Comparison of ENCODE assay signal across 8 mouse cellular contexts in genomic region chr4:83525690-83526055, GRCm38 (mm10). TPM values are rescaled to one million over a fixed set of nuclear protein-coding genes. Genes with fewer than 3 reads are reported as not detected.
A peak's percentile ranks its signal among the peaks of the same experiment; 100 is the strongest.
DNase-seq lines count a peak whose midpoint lies in the region; ATAC-seq and TF ChIP-seq lines count a peak whose summit lies in the region.

No protein-coding gene starts in this region.

- H3K9me3 ChIP-seq in liver, postnatal 0 days (ENCODE audit: low read length), result no peaks in the 10 kb centered on the region

- no peaks in the 10 kb centered on the region for H3K27me3 ChIP-seq in spleen, adult 2 months (ENCODE audit: control insufficient read depth, insufficient read depth, low read length)
- H3K27me3 ChIP-seq in liver, postnatal 0 days (ENCODE audit: insufficient read depth, low read length), result no peaks in the 10 kb centered on the region

- WGBS in spleen, adult 2 months, result under 1% methylated on average over 18 of the region's 18 CpGs
- 0% methylated on average over 18 of the region's 18 CpGs for WGBS in liver, postnatal 0 days (ENCODE audit: insufficient replicate concordance)

- peak; percentile 74 for DNase-seq in embryo, embryonic 10 days (ENCODE audit: low spot score)
- no peak for DNase-seq in embryo, embryonic 9.5 days (ENCODE audit: extremely low spot score)
- no peak for DNase-seq in spleen, adult 2 months (ENCODE audit: low read depth in 1 of 2, low spot score in 2 of 2)
- no peak for DNase-seq in spleen, postnatal 36 days (ENCODE audit: low spot score in 2 of 2)
- DNase-seq in liver, postnatal 0 days, result no peak
- no peak for DNase-seq in T-cell, adult 2 months (ENCODE audit: low spot score)
- no peak for DNase-seq in urinary bladder, adult 18-20 months (ENCODE audit: low spot score in 2 of 2)

- no peak for TF ChIP-seq CTCF in spleen, adult 2 months (IDR thresholded peaks at IDR 0.05; ENCODE audit: extremely low read depth, insufficient read depth, insufficient read length, insufficient replicate concordance)
- no peak for TF ChIP-seq CTCF in liver, postnatal 0 days (IDR thresholded peaks at IDR 0.05; ENCODE audit: low read depth)

- no peaks in the 10 kb centered on the region; the same call in 1 of the 2 replicates for H3K4me1 ChIP-seq in spleen, adult 2 months (ENCODE audit: control insufficient read depth, insufficient read depth, insufficient read length)
- peaks cover 13% of the 10 kb centered on the region; the same call in 1 of the 2 replicates for H3K4me1 ChIP-seq in liver, postnatal 0 days (ENCODE audit: insufficient read depth)

- no peak for TF ChIP-seq EP300 in liver, postnatal 0 days (IDR thresholded peaks at IDR 0.05; ENCODE audit: low read depth)

- H3K27ac ChIP-seq in spleen, adult 2 months (ENCODE audit: insufficient read depth, low read length), result peak overlapping the region; percentile 71
- H3K27ac ChIP-seq in liver, postnatal 0 days (ENCODE audit: low read depth), result peak overlapping the region; percentile 87

- ATAC-seq in hematopoietic stem cell, adult 5-6 weeks (replicated peaks in 1 of 2; ENCODE audit: insufficient read depth in 1 of 2, low FRiP score in 2 of 2, low TSS enrichment in 1 of 2, low read depth in 1 of 2, poor library complexity in 2 of 2, severe bottlenecking in 2 of 2), result peak; percentile 61 to 75
- peak; percentile 49 for ATAC-seq in liver, postnatal 0 days

- TF ChIP-seq POLR2A in spleen, adult 2 months (IDR thresholded peaks at IDR 0.05; ENCODE audit: low read depth, low read length), result no peak

- H3K9ac ChIP-seq in liver, postnatal 0 days (replicated peaks), result peak overlapping the region; percentile 67

- peak overlapping the region; percentile 95 for H3K4me2 ChIP-seq in liver, postnatal 0 days (ENCODE audit: low read depth, low read length)

- peak overlapping the region; percentile 79 for H3K4me3 ChIP-seq in spleen, adult 2 months (ENCODE audit: extremely low read depth, insufficient read depth, insufficient read length)
- H3K4me3 ChIP-seq in liver, postnatal 0 days (ENCODE audit: low read depth, low read length), result peak overlapping the region; percentile 71

- H3K36me3 ChIP-seq in spleen, adult 2 months (ENCODE audit: control insufficient read depth, insufficient read depth, low read length), result no peaks in the 10 kb centered on the region
- no peaks in the 10 kb centered on the region for H3K36me3 ChIP-seq in liver, postnatal 0 days (replicated peaks; ENCODE audit: insufficient read depth, low read length)

RNA-seq across cellular contexts. Expression of gene Ccdc171, which starts 0.3 kb away (rescaled TPM):
- 0.80 and 1.0 TPM in 2 replicates for polyA plus RNA-seq in spleen, adult 2 months (2012; rRNA removed)
- 21.8 and 30.6 TPM in 2 replicates for total RNA-seq in hematopoietic stem cell, adult 5-6 weeks (2017)
- 0.47 and 0.60 TPM in 2 replicates for polyA plus RNA-seq in liver, postnatal 0 days (2015; fragmentation: Nextera tagmentation; extraction: Ambion mirVana)

RNA-seq across cellular contexts. Expression of gene Psip1, which starts 39.4 kb away (rescaled TPM):
- 17.5 and 42.2 TPM in 2 replicates for polyA plus RNA-seq in spleen, adult 2 months (2012; rRNA removed)
- total RNA-seq in hematopoietic stem cell, adult 5-6 weeks (2017), result 280 and 348 TPM in 2 replicates
- 29.9 and 30.1 TPM in 2 replicates for polyA plus RNA-seq in liver, postnatal 0 days (2015; fragmentation: Nextera tagmentation; extraction: Ambion mirVana)
